Mouse (Mus musculus): ENCODE data around the gene Pla2g3. TPM values are rescaled to one million over a fixed set of nuclear protein-coding genes. Genes with fewer than 3 reads are reported as not detected.

The Pla2g3 gene
- total and polyA plus RNA-seq, 3 experiments: not detected

GRCm38 (mm10) chr11:3458428-3459104 is 29.5 kb upstream of the Pla2g3 start:
- DNase-seq (ENCODE audit: extremely low read depth): no peak
- H3K4me2 ChIP-seq (ENCODE audit: insufficient read depth, low read depth, poor library complexity, severe bottlenecking): no peak overlapping the region
- no peak overlapping the region for H3K4me3 ChIP-seq (replicated peaks in 1 of 3; ENCODE audit: low read depth in 2 of 3, low read length in 2 of 3, poor library complexity in 1 of 3)
- TF ChIP-seq JUN (IDR thresholded peaks at IDR 0.05; ENCODE audit: insufficient read depth, low read depth, low read length): no peak
- TF ChIP-seq POLR2AphosphoS2 (IDR thresholded peaks at IDR 0.05; ENCODE audit: low read depth, low read length): no peak
- TF ChIP-seq ZNF384 (IDR thresholded peaks at IDR 0.05; ENCODE audit: low read depth, low read length): no peak
- no peak for TF ChIP-seq NELFE (IDR thresholded peaks at IDR 0.05; ENCODE audit: low read depth, low read length)
- TF ChIP-seq E2F4 (IDR thresholded peaks at IDR 0.05; ENCODE audit: insufficient replicate concordance, low read depth, low read length): no peak
- no peak for TF ChIP-seq ETS1 (conservative IDR thresholded peaks at IDR 0.05; ENCODE audit: low read depth, low read length)
- no peak for TF ChIP-seq MYC (IDR thresholded peaks at IDR 0.05; ENCODE audit: low read depth, low read length)
- TF ChIP-seq GABPA (IDR thresholded peaks at IDR 0.05; ENCODE audit: insufficient replicate concordance, low read depth, low read length): no peak
- TF ChIP-seq MXI1 (IDR thresholded peaks at IDR 0.05; ENCODE audit: low read depth, low read length): no peak
- no peak for TF ChIP-seq POLR2A (IDR thresholded peaks at IDR 0.05; ENCODE audit: low read depth, low read length)
- TF ChIP-seq SMC3 (IDR thresholded peaks at IDR 0.05; ENCODE audit: low read depth, low read length): no peak
- no peak for TF ChIP-seq RCOR1 (conservative IDR thresholded peaks at IDR 0.05; ENCODE audit: low read depth, low read length)
- no peak for TF ChIP-seq USF1 (IDR thresholded peaks at IDR 0.05; ENCODE audit: low read depth, low read length)
- peaks cover 0 to 13% of the 10 kb centered on the region in 2 experiments; a peak in 1 of 4 replicates for H3K4me1 ChIP-seq (ENCODE audit: control insufficient read depth in 1 of 2, insufficient read depth in 2 of 2)
- no peaks in the 10 kb centered on the region for H3K9me3 ChIP-seq (replicated peaks; ENCODE audit: low read length)
- no peaks in the 10 kb centered on the region for H3K27me3 ChIP-seq (replicated peaks)
- in situ Hi-C loops (cut with MboI; ENCODE audit: low pct_ligation_motif_present, low pct_unique_long_range_greater_than_20kb, low sequenced_read_pairs): no loop called here
- peaks cover 0 to 25% of the 10 kb centered on the region in 2 experiments for H3K36me3 ChIP-seq (replicated peaks in 1 of 2; ENCODE audit: control insufficient read depth in 1 of 2, insufficient read depth in 1 of 2, low read length in 1 of 2)
- no peaks in the 10 kb centered on the region for H3K79me2 ChIP-seq (replicated peaks; ENCODE audit: control insufficient read depth, extremely low read depth, insufficient read depth, poor library complexity, severe bottlenecking)
- H3K9ac ChIP-seq (ENCODE audit: insufficient read depth, low read depth): no peak overlapping the region
- H3K27ac ChIP-seq (ENCODE audit: insufficient read depth, low read depth): no peak overlapping the region
- dilution Hi-C loops (cut with MboI; ENCODE audit: extremely low pct_ligation_motif_present, extremely low pct_unique_long_range_greater_than_20kb, low sequenced_read_pairs): no loop called here

DNA sequence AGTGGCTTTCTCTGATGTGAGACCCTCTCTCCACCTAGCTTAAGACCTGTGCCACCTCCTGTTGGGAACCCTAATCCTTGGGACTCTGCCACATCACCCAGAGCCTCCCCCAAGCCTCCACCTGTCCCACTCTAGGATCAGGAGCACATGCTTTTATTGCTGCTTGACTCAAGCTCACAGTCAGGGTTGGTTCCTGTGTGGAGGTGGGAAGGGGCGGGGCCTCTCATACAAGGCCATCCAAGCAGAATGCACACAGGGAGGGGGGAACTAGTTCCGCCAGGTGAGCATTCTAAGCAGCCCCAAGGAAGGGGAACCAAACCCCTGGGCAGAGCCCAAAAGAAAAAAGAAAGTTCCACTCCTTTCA is 29.0 kb upstream of the Pla2g3 start:
- H3K27me3 ChIP-seq (replicated peaks): no peaks in the 10 kb centered on the region
- TF ChIP-seq NELFE (IDR thresholded peaks at IDR 0.05; ENCODE audit: low read depth, low read length) (no peak), PAX5 (IDR thresholded peaks at IDR 0.05; ENCODE audit: low read length) (no peak), TBP (conservative IDR thresholded peaks at IDR 0.05; ENCODE audit: low read depth, low read length) (no peak), EP300 (IDR thresholded peaks at IDR 0.05; ENCODE audit: low read length) (no peak), SMC3 (IDR thresholded peaks at IDR 0.05; ENCODE audit: low read depth, low read length) (no peak), E2F4 (IDR thresholded peaks at IDR 0.05; ENCODE audit: insufficient replicate concordance, low read depth, low read length) (no peak), CTCF (conservative IDR thresholded peaks at IDR 0.05 in 1 of 2, IDR thresholded peaks at IDR 0.05 in 1 of 2; ENCODE audit: low read depth in 2 of 2, low read length in 2 of 2) (no peak), NRF1 (IDR thresholded peaks at IDR 0.05; ENCODE audit: low read depth, low read length) (no peak), MXI1 (IDR thresholded peaks at IDR 0.05; ENCODE audit: low read depth, low read length) (no peak), ZC3H11A (IDR thresholded peaks at IDR 0.05; ENCODE audit: low read depth, low read length) (no peak), HCFC1 (IDR thresholded peaks at IDR 0.05; ENCODE audit: low read depth, low read length) (no peak), MAZ (IDR thresholded peaks at IDR 0.05; ENCODE audit: low read depth, low read length) (no peak), ZMIZ1 (IDR thresholded peaks at IDR 0.05; ENCODE audit: low read depth, low read length) (no peak), ETS1 (conservative IDR thresholded peaks at IDR 0.05; ENCODE audit: low read depth, low read length) (no peak), MEF2A (IDR thresholded peaks at IDR 0.05; ENCODE audit: borderline replicate concordance, low read depth, low read length) (no peak), UBTF (IDR thresholded peaks at IDR 0.05; ENCODE audit: low read depth, low read length) (no peak), SIN3A (IDR thresholded peaks at IDR 0.05; ENCODE audit: low read length) (no peak), KAT2A (IDR thresholded peaks at IDR 0.05; ENCODE audit: insufficient replicate concordance, low read length) (no peak), JUN (IDR thresholded peaks at IDR 0.05; ENCODE audit: insufficient read depth, low read depth, low read length) (no peak), RAD21 (IDR thresholded peaks at IDR 0.05; ENCODE audit: low read depth, low read length) (no peak)
- in situ Hi-C loops (cut with MboI; ENCODE audit: low pct_ligation_motif_present, low pct_unique_long_range_greater_than_20kb, low sequenced_read_pairs): no loop called here

More for the DNA sequence above, 29.0 kb upstream of the Pla2g3 start:
- Histone ChIP-seq H3K4me1 (ENCODE audit: control insufficient read depth in 1 of 2, insufficient read depth in 2 of 2) (peaks cover 0 to 8% of the 10 kb centered on the region in 2 experiments; a peak in 1 of 4 replicates), H3K4me2 (ENCODE audit: insufficient read depth, low read depth, poor library complexity, severe bottlenecking) (no peak overlapping the region), H3K79me2 (replicated peaks; ENCODE audit: control insufficient read depth, extremely low read depth, insufficient read depth, poor library complexity, severe bottlenecking) (no peaks in the 10 kb centered on the region), H3K36me3 (replicated peaks in 1 of 2; ENCODE audit: control insufficient read depth in 1 of 2, insufficient read depth in 1 of 2, low read length in 1 of 2) (peaks cover 0 to 24% of the 10 kb centered on the region in 2 experiments), H3K27ac (ENCODE audit: insufficient read depth, low read depth) (no peak overlapping the region), H3K4me3 (replicated peaks in 1 of 3; ENCODE audit: low read depth in 2 of 3, low read length in 2 of 3, poor library complexity in 1 of 3) (no peak overlapping the region), H3K9me3 (replicated peaks; ENCODE audit: low read length) (no peaks in the 10 kb centered on the region), H3K9ac (ENCODE audit: insufficient read depth, low read depth) (no peak overlapping the region)
- DNase-seq (ENCODE audit: extremely low read depth): no peak
- dilution Hi-C loops (cut with MboI; ENCODE audit: extremely low pct_ligation_motif_present, extremely low pct_unique_long_range_greater_than_20kb, low sequenced_read_pairs): no loop called here
